In genomic region chr8:120513638-120514461, GRCm38 (mm10) we compare ENCODE assay signal across 8 mouse cellular contexts.
DNase-seq lines count a peak whose midpoint lies in the region; ATAC-seq lines count a peak whose summit lies in the region.

No protein-coding gene starts in this region.

- peak overlapping the region; percentile 22; the same call in 1 of the 2 replicates for H3K9ac ChIP-seq in heart, embryonic 14.5 days (ENCODE audit: low read length)
- peak overlapping the region; percentile 66 for H3K9ac ChIP-seq in hindbrain, embryonic 13.5 days
- peak overlapping the region; percentile 5; the same call in 1 of the 2 replicates for H3K9ac ChIP-seq in neural tube, embryonic 14.5 days (replicated peaks; ENCODE audit: low read depth, low read length)

- H3K4me2 ChIP-seq in heart, embryonic 14.5 days (ENCODE audit: low read length), result no peak overlapping the region
- peak overlapping the region; percentile 40 for H3K4me2 ChIP-seq in hindbrain, embryonic 13.5 days
- H3K4me2 ChIP-seq in neural tube, embryonic 14.5 days (ENCODE audit: low read depth, low read length), result no peak overlapping the region; the same call in 1 of the 2 replicates

- ATAC-seq in heart, embryonic 14.5 days (ENCODE audit: insufficient number of reproducible peaks, insufficient read depth, low FRiP score, low read depth), result no peak
- ATAC-seq in hindbrain, embryonic 13.5 days (ENCODE audit: low FRiP score), result peak; percentile 32; the same call in 1 of the 2 replicates
- peak; percentile 54; the same call in 1 of the 2 replicates for ATAC-seq in neural tube, embryonic 14.5 days (ENCODE audit: low read depth)
- no peak for ATAC-seq in megakaryocyte progenitor cell, adult 5-6 weeks (replicated peaks; ENCODE audit: poor library complexity)

- WGBS in heart, embryonic 14.5 days, result 44% methylated on average over 26 of the region's 26 CpGs
- 6% methylated on average over 26 of the region's 26 CpGs for WGBS in hindbrain, embryonic 13.5 days
- WGBS in neural tube, embryonic 14.5 days, result 7% methylated on average over 26 of the region's 26 CpGs

- no peaks in the 10 kb centered on the region for H3K27me3 ChIP-seq in heart, embryonic 14.5 days (ENCODE audit: control insufficient read depth, insufficient read depth, low read length)
- H3K27me3 ChIP-seq in hindbrain, embryonic 13.5 days, result no peaks in the 10 kb centered on the region
- H3K27me3 ChIP-seq in neural tube, embryonic 14.5 days (ENCODE audit: control insufficient read depth, insufficient read depth, low read length), result no peaks in the 10 kb centered on the region

- H3K9me3 ChIP-seq in heart, embryonic 14.5 days (ENCODE audit: control insufficient read depth, low read length), result no peaks in the 10 kb centered on the region
- H3K9me3 ChIP-seq in hindbrain, embryonic 13.5 days, result no peaks in the 10 kb centered on the region
- no peaks in the 10 kb centered on the region for H3K9me3 ChIP-seq in neural tube, embryonic 14.5 days (ENCODE audit: control insufficient read depth, low read length)

- peaks cover 69 to 88% of the 10 kb centered on the region in 2 experiments for H3K4me1 ChIP-seq in heart, embryonic 14.5 days (ENCODE audit: control insufficient read depth in 2 of 2, insufficient read depth in 2 of 2, low read length in 2 of 2)
- H3K4me1 ChIP-seq in hindbrain, embryonic 13.5 days (replicated peaks), result peaks cover 100% of the 10 kb centered on the region
- H3K4me1 ChIP-seq in neural tube, embryonic 14.5 days (ENCODE audit: control insufficient read depth, insufficient read depth, low read length), result peaks cover 91% of the 10 kb centered on the region

- no peak overlapping the region for H3K4me3 ChIP-seq in heart, embryonic 14.5 days (ENCODE audit: control insufficient read depth in 1 of 2, insufficient read depth in 1 of 2, low read depth in 1 of 2, low read length in 2 of 2)
- no peak overlapping the region for H3K4me3 ChIP-seq in hindbrain, embryonic 13.5 days
- H3K4me3 ChIP-seq in neural tube, embryonic 14.5 days (ENCODE audit: low read depth, low read length), result no peak overlapping the region

- DNase-seq in heart, postnatal 4 days, result no peak
- DNase-seq in cerebellum, postnatal 25 days, result peak; percentile 73 to 74
- no peak for DNase-seq in left cerebral cortex, adult 11 months (ENCODE audit: low spot score)
- DNase-seq in urinary bladder, postnatal 14 days (ENCODE audit: low spot score), result no peak

- no peak overlapping the region for H3K27ac ChIP-seq in heart, embryonic 14.5 days (replicated peaks in 1 of 2; ENCODE audit: control insufficient read depth in 1 of 2, insufficient read depth in 1 of 2, low read depth in 2 of 2, low read length in 2 of 2)
- H3K27ac ChIP-seq in hindbrain, embryonic 13.5 days, result peak overlapping the region; percentile 89
- peak overlapping the region; percentile 63 for H3K27ac ChIP-seq in neural tube, embryonic 14.5 days (ENCODE audit: low read depth, low read length)

- H3K36me3 ChIP-seq in heart, embryonic 14.5 days (ENCODE audit: control insufficient read depth, insufficient read depth, low read length), result no peaks in the 10 kb centered on the region
- no peaks in the 10 kb centered on the region for H3K36me3 ChIP-seq in hindbrain, embryonic 13.5 days
- H3K36me3 ChIP-seq in neural tube, embryonic 14.5 days (ENCODE audit: control insufficient read depth, insufficient read depth, low read length), result no peaks in the 10 kb centered on the region

Comparison
In these comparisons a context has a peak if more than half of its experiments do, and no peak if none do; other contexts are left out.
1. ATAC-seq: peak in hindbrain, embryonic 13.5 days (single experiment) and neural tube, embryonic 14.5 days (single experiment); none in heart, embryonic 14.5 days (single experiment) and megakaryocyte progenitor cell, adult 5-6 weeks (single experiment).
2. H3K27ac ChIP-seq: peak in hindbrain, embryonic 13.5 days (single experiment) and neural tube, embryonic 14.5 days (single experiment); none in heart, embryonic 14.5 days (0 of 2).
3. H3K9ac ChIP-seq: peak in every context shown above with its lines; median percentile 66 in hindbrain, embryonic 13.5 days; 22 in heart, embryonic 14.5 days; 5 in neural tube, embryonic 14.5 days.
4. DNase-seq: peak in cerebellum, postnatal 25 days (2 of 2); none in heart, postnatal 4 days (single experiment), left cerebral cortex, adult 11 months (single experiment) and urinary bladder, postnatal 14 days (single experiment).